Mouse (Mus musculus): ENCODE data around the gene Snrnp25. TPM values are rescaled to one million over a fixed set of nuclear protein-coding genes. Genes with fewer than 3 reads are reported as not detected.

Gene Snrnp25
- total and polyA plus RNA-seq, 3 experiments: 130 to 158 TPM; not detected in 1

GRCm38 (mm10) chr11:32181973-32182868 lies 23.0 kb upstream of the Snrnp25 start (continued):
- no peak for TF ChIP-seq MAX (IDR thresholded peaks at IDR 0.05; ENCODE audit: low read length)
- no peak for TF ChIP-seq USF2 (IDR thresholded peaks at IDR 0.05; ENCODE audit: borderline replicate concordance in 1 of 2, insufficient read depth in 1 of 2, low read depth in 1 of 2, low read length in 2 of 2)
- TF ChIP-seq POLR2AphosphoS2 (IDR thresholded peaks at IDR 0.05; ENCODE audit: low read length): no peak
- TF ChIP-seq ZMIZ1 (IDR thresholded peaks at IDR 0.05; ENCODE audit: low read depth, low read length): no peak
- TF ChIP-seq GABPA (IDR thresholded peaks at IDR 0.05; ENCODE audit: low read depth, low read length): no peak
- TF ChIP-seq TBP (IDR thresholded peaks at IDR 0.05; ENCODE audit: low read depth, low read length): no peak
- TF ChIP-seq RCOR1 (IDR thresholded peaks at IDR 0.05; ENCODE audit: low read depth, low read length): peak; percentile 45; the same call in 1 of the 2 replicates
- TF ChIP-seq MYC (IDR thresholded peaks at IDR 0.05; ENCODE audit: low read depth, low read length): no peak
- TF ChIP-seq ETS1 (IDR thresholded peaks at IDR 0.05; ENCODE audit: low read depth, low read length): no peak
- TF ChIP-seq TCF12 (IDR thresholded peaks at IDR 0.05; ENCODE audit: low read depth, low read length): no peak
- TF ChIP-seq POLR2A (IDR thresholded peaks at IDR 0.05; ENCODE audit: control insufficient read depth in 1 of 2, insufficient read depth in 1 of 2, low read depth in 1 of 2, low read length in 2 of 2, poor library complexity in 1 of 2): no peak
- TF ChIP-seq RAD21 (IDR thresholded peaks at IDR 0.05; ENCODE audit: low read depth, low read length): no peak; the same call in none of the 2 replicates
- no peak for TF ChIP-seq CHD2 (IDR thresholded peaks at IDR 0.05; ENCODE audit: low read length)
- TF ChIP-seq USF1 (IDR thresholded peaks at IDR 0.05; ENCODE audit: low read depth, low read length): no peak
- peak; percentile 98 for TF ChIP-seq ZC3H11A (IDR thresholded peaks at IDR 0.05; ENCODE audit: low read depth, low read length)
- no peak for TF ChIP-seq MAFK (IDR thresholded peaks at IDR 0.05; ENCODE audit: borderline replicate concordance, low read depth, low read length)
- TF ChIP-seq MEF2A (IDR thresholded peaks at IDR 0.05; ENCODE audit: extremely low read depth, insufficient replicate concordance, low read depth, low read length, poor library complexity, severe bottlenecking): no peak
- TF ChIP-seq ELF1 (IDR thresholded peaks at IDR 0.05; ENCODE audit: low read depth, low read length): no peak

GRCm38 (mm10) chr11:32184469-32184868 lies 20.7 kb upstream of the Snrnp25 start:
- Histone ChIP-seq H3K9me3 (replicated peaks; ENCODE audit: insufficient read depth, low read length) (no peaks in the 10 kb centered on the region), H3K36me3 (ENCODE audit: control insufficient read depth in 1 of 2, insufficient read depth in 2 of 2, low read length in 2 of 2) (no peaks in the 10 kb centered on the region), H3K9ac (ENCODE audit: control insufficient read depth, low read depth, low read length, poor library complexity, severe bottlenecking) (no peak overlapping the region), H3K4me1 (ENCODE audit: control insufficient read depth in 1 of 2, insufficient read depth in 2 of 2, low read length in 2 of 2) (no peaks in the 10 kb centered on the region), H3K79me2 (ENCODE audit: control insufficient read depth, insufficient read depth, low read length, poor library complexity) (no peaks in the 10 kb centered on the region), H3K27me3 (ENCODE audit: control insufficient read depth in 1 of 2, insufficient read depth in 2 of 2, low read length in 2 of 2) (no peaks in the 10 kb centered on the region), H3K4me3 (ENCODE audit: control insufficient read depth in 1 of 2, insufficient read depth in 1 of 2, low read depth in 2 of 2, low read length in 2 of 2) (no peak overlapping the region), H3K27ac (ENCODE audit: control insufficient read depth, low read depth, low read length) (no peak overlapping the region)
- no peak for DNase-seq (ENCODE audit: low read depth, low spot score)
- TF ChIP-seq SIN3A (IDR thresholded peaks at IDR 0.05; ENCODE audit: low read length) (no peak), KAT2A (conservative IDR thresholded peaks at IDR 0.05; ENCODE audit: low read depth, low read length) (no peak), RAD21 (IDR thresholded peaks at IDR 0.05; ENCODE audit: low read depth, low read length) (no peak), CHD1 (IDR thresholded peaks at IDR 0.05; ENCODE audit: low read depth, low read length) (no peak), USF2 (IDR thresholded peaks at IDR 0.05; ENCODE audit: borderline replicate concordance in 1 of 2, insufficient read depth in 1 of 2, low read depth in 1 of 2, low read length in 2 of 2) (no peak), TBP (IDR thresholded peaks at IDR 0.05; ENCODE audit: low read depth, low read length) (no peak), GABPA (IDR thresholded peaks at IDR 0.05; ENCODE audit: low read depth, low read length) (no peak), JUND (IDR thresholded peaks at IDR 0.05; ENCODE audit: low read depth, low read length) (no peak)
